Mouse (Mus musculus): ENCODE data around the gene Adgra3.

DNA sequence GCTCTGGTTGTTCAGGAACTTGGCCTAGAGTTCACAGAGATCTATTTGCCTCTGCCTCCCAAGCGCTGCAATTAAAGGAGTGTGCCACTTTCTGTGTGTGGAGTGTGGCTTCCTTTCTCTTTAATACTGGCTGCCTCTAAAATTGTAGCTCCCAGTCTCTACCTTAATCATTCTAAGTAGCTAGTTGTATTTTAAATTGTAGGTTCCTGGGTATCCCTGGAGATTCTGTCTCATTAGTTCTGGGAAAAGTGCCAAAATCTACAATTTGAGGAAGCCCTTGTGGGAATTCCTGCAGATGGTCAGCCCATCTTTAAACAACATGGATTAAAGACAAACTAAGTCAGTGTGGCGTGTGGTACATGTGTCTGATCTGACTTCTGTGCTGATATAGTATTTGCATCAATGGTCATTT lies 143.1 kb downstream of the Adgra3 start:
- TF ChIP-seq CTCF (IDR thresholded peaks at IDR 0.05; ENCODE audit: borderline replicate concordance, insufficient read depth, low read depth, low read length), result no peak
- TF ChIP-seq POLR2A (IDR thresholded peaks at IDR 0.05; ENCODE audit: borderline replicate concordance, insufficient read depth, low read length), result no peak

Data from cerebellum, adult 2 months (tissue).